Mouse (Mus musculus) heart, embryonic 14.5 days (tissue): ENCODE results near the gene Sox10. TPM values are rescaled to one million over a fixed set of nuclear protein-coding genes. Genes with fewer than 3 reads are reported as not detected.

ENCODE experiments used
- ATAC-seq: fragments of 200-750 bp; cut with Nextera tagmentation; 2 replicates; pipeline ENCODE4 v1.8.0; 2017; ENCODE audit warnings: low read depth, moderate TSS enrichment; ENCODE audit not compliant: insufficient number of reproducible peaks, insufficient read depth, low FRiP score
- H3K27ac ChIP-seq, 2 experiments: fragments of 200-500 bp in 1 of 2; fragments of 300-500 bp in 1 of 2; sonication (generic) in 1 of 2; replicated peaks in 1 of 2; 2 replicates each; pipeline ENCODE4 v1.5.1; 2012 to 2014; ENCODE audit warnings: low read depth in 2 of 2, low read length in 2 of 2, control low read depth in 1 of 2, mild to moderate bottlenecking in 1 of 2, mixed read lengths in 1 of 2; ENCODE audit not compliant: control insufficient read depth in 1 of 2, insufficient read depth in 1 of 2
- H3K27me3 ChIP-seq: fragments of 300-500 bp; sonication (generic); 2 replicates; pipeline ENCODE4 v1.6.1; 2014; ENCODE audit warnings: mild to moderate bottlenecking, low read length, control low read depth; ENCODE audit not compliant: control insufficient read depth, insufficient read depth
- H3K36me3 ChIP-seq: fragments of 300-500 bp; sonication (generic); 2 replicates; pipeline ENCODE4 v1.6.1; 2014; ENCODE audit warnings: mild to moderate bottlenecking, control low read depth, low read length, mixed read lengths; ENCODE audit not compliant: control insufficient read depth, insufficient read depth
- H3K4me1 ChIP-seq, 2 experiments: fragments of 200-500 bp in 1 of 2; fragments of 300-500 bp in 1 of 2; sonication (generic) in 1 of 2; 2 replicates each; pipeline ENCODE4 v1.6.1; 2012 to 2014; ENCODE audit warnings: low read length in 2 of 2, control low read depth in 1 of 2, mixed read lengths in 1 of 2; ENCODE audit not compliant: control insufficient read depth in 2 of 2, insufficient read depth in 2 of 2
- H3K4me2 ChIP-seq: fragments of 300-500 bp; sonication (generic); 2 replicates; pipeline ENCODE4 v1.6.1; 2014; ENCODE audit warnings: mild to moderate bottlenecking, low read length
- H3K4me3 ChIP-seq, 2 experiments: fragments of 200-500 bp in 1 of 2; fragments of 300-500 bp in 1 of 2; sonication (generic) in 1 of 2; 2 replicates each; pipeline ENCODE4 v1.5.1; 2012 to 2014; ENCODE audit warnings: low read length in 2 of 2, mild to moderate bottlenecking in 2 of 2, control low read depth in 1 of 2, low read depth in 1 of 2, moderate library complexity in 1 of 2; ENCODE audit not compliant: control insufficient read depth in 1 of 2, insufficient read depth in 1 of 2
- H3K9ac ChIP-seq: fragments of 300-500 bp; sonication (generic); 2 replicates; pipeline ENCODE4 v1.6.1; 2014; ENCODE audit warnings: mild to moderate bottlenecking, low read length
- H3K9me3 ChIP-seq: fragments of 300-500 bp; sonication (generic); 2 replicates; pipeline ENCODE4 v1.6.1; 2016; ENCODE audit warnings: low read length, control low read depth; ENCODE audit not compliant: control insufficient read depth
- WGBS: fragments of 180-500 bp; shearing (Covaris S2); extraction: QIAGEN DNeasy Blood & Tissue Kit; methylation state at CpG from one replicate; pipeline ENCODE4 v1.1.7; 2014; 5-methylcytosine and 5-hydroxymethylcytosine counted together
- polyA plus RNA-seq: library from polyadenylated mRNA; unstranded; fragments of >200 nt; fragmentation: Nextera tagmentation; extraction: Ambion mirVana; gene quantifications from 2 replicates; pipeline ENCODE4 v1.2.1, GENCODE M21; 2014

The Sox10 gene
- polyA plus RNA-seq, 1 experiment from 2014 or later: 0.63 TPM

- Histone ChIP-seq H3K4me1 (peaks cover 0 to 6% of the 10 kb centered on the region in 2 experiments; a peak in 1 of 4 replicates), H3K27ac (0 out of 4 replicates have a peak overlapping the region, but pooled peaks of 1 of the 2 experiments have one; percentile 8), H3K36me3 (peaks cover 92% of the 10 kb centered on the region), H3K4me2 (no peak overlapping the region), H3K4me3 (no peak overlapping the region), H3K27me3 (no peaks in the 10 kb centered on the region), H3K9me3 (no peaks in the 10 kb centered on the region), H3K9ac (no peak overlapping the region)
- ATAC-seq: no peak
- WGBS: 60% methylated on average over 10 of the region's 10 CpGs
Measured at GRCm38 (mm10) chr15:79130782-79131181, 34.3 kb downstream of the Sox10 start.

GRCm38 (mm10) chr15:79129311-79129710 is 35.7 kb downstream of the Sox10 start:
- H3K9me3 ChIP-seq: no peaks in the 10 kb centered on the region
- peaks cover 99% of the 10 kb centered on the region for H3K36me3 ChIP-seq
- no peak overlapping the region for H3K4me2 ChIP-seq
- H3K9ac ChIP-seq: no peak overlapping the region
- 80% methylated on average over 7 of the region's 7 CpGs for WGBS
- no peak overlapping the region for H3K27ac ChIP-seq
- H3K4me3 ChIP-seq: no peak overlapping the region
- H3K4me1 ChIP-seq: peaks cover 6 to 7% of the 10 kb centered on the region in 2 experiments
- ATAC-seq: no peak
- no peaks in the 10 kb centered on the region for H3K27me3 ChIP-seq

- Histone ChIP-seq H3K4me1 (peaks cover 14 to 15% of the 10 kb centered on the region in 2 experiments), H3K36me3 (peaks cover 98% of the 10 kb centered on the region), H3K27ac (no peak overlapping the region), H3K4me2 (no peak overlapping the region), H3K4me3 (no peak overlapping the region), H3K9me3 (no peaks in the 10 kb centered on the region), H3K27me3 (no peaks in the 10 kb centered on the region), H3K9ac (no peak overlapping the region)
- WGBS: 89% methylated on average over 5 of the region's 5 CpGs
- ATAC-seq: no peak
Measured at GRCm38 (mm10) chr15:79128208-79128607, 36.8 kb downstream of the Sox10 start.

GRCm38 (mm10) chr15:79127101-79127500 is 37.9 kb downstream of the Sox10 start:
- peaks cover 18 to 19% of the 10 kb centered on the region in 2 experiments for H3K4me1 ChIP-seq
- 93% methylated on average over 12 of the region's 12 CpGs for WGBS
- no peak for ATAC-seq
- H3K27me3 ChIP-seq: no peaks in the 10 kb centered on the region
- no peak overlapping the region for H3K9ac ChIP-seq
- no peak overlapping the region for H3K27ac ChIP-seq
- H3K4me3 ChIP-seq: no peak overlapping the region
- peaks cover 98% of the 10 kb centered on the region for H3K36me3 ChIP-seq
- no peaks in the 10 kb centered on the region for H3K9me3 ChIP-seq
- no peak overlapping the region for H3K4me2 ChIP-seq

GRCm38 (mm10) chr15:79126217-79126932 is 38.7 kb downstream of the Sox10 start:
- Histone ChIP-seq H3K4me1 (peaks cover 18 to 19% of the 10 kb centered on the region in 2 experiments), H3K27ac (no peak overlapping the region), H3K4me3 (no peak overlapping the region), H3K4me2 (no peak overlapping the region), H3K9ac (no peak overlapping the region), H3K36me3 (peaks cover 98% of the 10 kb centered on the region), H3K27me3 (no peaks in the 10 kb centered on the region), H3K9me3 (no peaks in the 10 kb centered on the region)
- ATAC-seq: no peak
- WGBS: 81% methylated on average over 13 of the region's 13 CpGs

DNA sequence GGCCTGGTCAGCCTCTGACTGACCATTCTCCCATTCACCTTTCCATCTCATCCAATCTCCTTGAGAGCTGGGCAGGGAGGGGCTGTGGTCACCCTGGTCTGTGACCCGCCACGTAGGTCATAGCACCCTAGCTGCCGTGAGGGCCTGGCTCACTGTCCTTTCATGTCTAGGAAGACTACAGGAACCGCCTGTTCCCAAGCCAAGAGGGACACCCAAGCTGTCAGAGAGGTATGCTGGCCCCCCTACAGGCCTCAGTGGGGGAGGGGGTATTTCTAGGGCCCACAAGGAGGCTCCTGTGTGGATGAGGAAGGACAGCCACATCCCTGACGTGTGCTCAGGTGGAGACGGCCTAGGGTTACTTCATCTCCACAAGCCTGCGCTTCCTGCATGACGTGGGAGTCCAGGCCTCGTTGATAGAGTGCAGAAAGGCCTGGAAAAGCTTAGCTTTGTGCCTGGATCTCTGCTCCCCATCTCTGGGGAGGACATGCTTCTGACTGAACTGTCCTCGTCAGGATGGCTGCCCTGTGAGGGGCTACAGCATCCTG is 40.6 kb downstream of the Sox10 start:
- ATAC-seq: no peak
- Histone ChIP-seq H3K36me3 (peaks cover 98% of the 10 kb centered on the region), H3K4me3 (no peak overlapping the region), H3K9me3 (no peaks in the 10 kb centered on the region), H3K9ac (peak overlapping the region; percentile 58), H3K4me1 (peaks cover 12 to 19% of the 10 kb centered on the region in 2 experiments), H3K27ac (peak overlapping the region; percentile 83 to 91), H3K4me2 (no peak overlapping the region), H3K27me3 (no peaks in the 10 kb centered on the region)
- WGBS: 71% methylated on average over 10 of the region's 10 CpGs

DNA sequence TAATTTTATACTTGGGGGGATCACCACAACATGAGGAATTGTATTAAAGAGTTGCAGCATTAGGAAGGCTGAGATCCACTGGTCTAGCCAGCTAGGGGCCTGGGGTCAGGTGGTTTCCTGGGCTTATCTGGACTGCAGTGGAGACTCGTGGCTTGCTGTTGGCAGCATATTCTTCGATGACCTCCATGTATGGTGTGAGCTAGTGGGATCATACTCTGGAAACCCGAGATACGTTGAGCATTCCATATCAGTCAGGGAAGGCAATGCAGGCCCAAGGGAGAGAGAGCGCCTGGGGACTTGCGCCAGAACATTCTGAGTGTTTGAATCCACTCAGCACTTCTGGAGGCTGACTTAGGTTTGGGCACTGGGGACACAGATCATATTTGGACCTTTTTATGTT is 41.3 kb downstream of the Sox10 start:
- Histone ChIP-seq H3K27ac (peak overlapping the region; percentile 88 to 91), H3K4me1 (peaks cover 12 to 19% of the 10 kb centered on the region in 2 experiments), H3K36me3 (peaks cover 99% of the 10 kb centered on the region), H3K9me3 (no peaks in the 10 kb centered on the region), H3K27me3 (no peaks in the 10 kb centered on the region), H3K4me3 (no peak overlapping the region), H3K4me2 (no peak overlapping the region), H3K9ac (peak overlapping the region; percentile 58; the same call in 1 of the 2 replicates)
- peak; percentile 75 for ATAC-seq
- 32% methylated on average over 6 of the region's 6 CpGs for WGBS
